Mouse (Mus musculus) heart, embryonic 13.5 days (tissue): Measurements from ENCODE around the gene Iqgap3. TPM values are rescaled to one million over a fixed set of nuclear protein-coding genes. Genes with fewer than 3 reads are reported as not detected.

Experiments used
- ATAC-seq: fragments of 200-750 bp; cut with Nextera tagmentation; 2 replicates; pipeline ENCODE4 v1.8.0; 2017; ENCODE audit warnings: moderate TSS enrichment; ENCODE audit not compliant: insufficient number of reproducible peaks, low FRiP score, low TSS enrichment; ENCODE audit errors: extremely low read depth
- H3K27ac ChIP-seq: fragments of 300-500 bp; sonication (generic); replicated peaks from 2 replicates; pipeline ENCODE4 v1.5.1; 2015; ENCODE audit warnings: moderate library complexity, mild to moderate bottlenecking, inconsistent platforms
- H3K27me3 ChIP-seq: fragments of 300-500 bp; sonication (generic); replicated peaks from 2 replicates; pipeline ENCODE4 v1.6.1; 2015; ENCODE audit warnings: mild to moderate bottlenecking, inconsistent platforms
- H3K36me3 ChIP-seq: fragments of 300-500 bp; sonication (generic); 2 replicates; pipeline ENCODE4 v1.6.1; 2015; ENCODE audit warnings: mild to moderate bottlenecking, inconsistent platforms
- H3K4me1 ChIP-seq: fragments of 300-500 bp; sonication (generic); 2 replicates; pipeline ENCODE4 v1.6.1; 2015; ENCODE audit warnings: inconsistent platforms
- H3K4me2 ChIP-seq: fragments of 300-500 bp; sonication (generic); 2 replicates; pipeline ENCODE4 v1.6.1; 2015; ENCODE audit warnings: inconsistent platforms, mild to moderate bottlenecking, moderate library complexity
- H3K4me3 ChIP-seq: fragments of 300-500 bp; sonication (generic); 2 replicates; pipeline ENCODE4 v1.5.1; 2015; ENCODE audit warnings: moderate library complexity, mild to moderate bottlenecking, inconsistent platforms
- H3K9ac ChIP-seq: fragments of 300-500 bp; sonication (generic); 2 replicates; pipeline ENCODE4 v1.6.1; 2015; ENCODE audit warnings: inconsistent platforms, mild to moderate bottlenecking, moderate library complexity
- H3K9me3 ChIP-seq: fragments of 300-500 bp; sonication (generic); 2 replicates; pipeline ENCODE4 v1.6.1; 2016; ENCODE audit warnings: inconsistent platforms
- WGBS: fragments of 180-500 bp; shearing (Covaris S2); methylation state at CpG from one replicate; pipeline ENCODE4 v1.1.7; 2015; ENCODE audit warnings: mixed read lengths; 5-methylcytosine and 5-hydroxymethylcytosine counted together
- polyA plus RNA-seq: library from polyadenylated mRNA; unstranded; fragments of >200 nt; fragmentation: Nextera tagmentation; extraction: Ambion mirVana; gene quantifications from 2 replicates; pipeline ENCODE4 v1.2.1, GENCODE M21; 2015

The Iqgap3 gene
- polyA plus RNA-seq, 1 experiment from 2014 or later: 24.2 TPM

DNA sequence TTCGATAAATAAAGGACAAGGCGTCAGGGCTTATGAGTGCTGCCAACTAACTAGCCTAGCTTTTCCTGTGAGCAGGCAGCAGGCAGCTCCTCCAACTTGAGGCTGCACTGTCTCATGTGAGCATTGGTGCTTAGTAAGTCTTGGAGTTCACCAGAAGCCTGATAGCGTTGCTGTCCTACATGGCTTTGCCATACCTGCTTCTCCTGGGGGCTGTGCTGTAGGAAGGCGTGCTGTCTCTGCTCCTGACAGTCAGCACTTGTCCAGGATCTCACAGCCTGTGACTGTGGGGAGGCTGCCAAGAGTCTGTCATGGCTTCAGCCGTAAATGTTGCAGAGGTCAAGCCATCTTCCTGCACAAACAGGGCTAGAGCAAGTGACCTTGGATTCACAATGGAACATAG lies 84.3 kb downstream of the Iqgap3 start:
- WGBS: 53% methylated on average over 5 of the region's 5 CpGs
- Histone ChIP-seq H3K27ac (peak overlapping the region; percentile 64), H3K27me3 (no peaks in the 10 kb centered on the region), H3K36me3 (peaks cover 99% of the 10 kb centered on the region), H3K9me3 (no peaks in the 10 kb centered on the region), H3K4me2 (no peak overlapping the region), H3K4me1 (peaks cover 17% of the 10 kb centered on the region), H3K4me3 (no peak overlapping the region), H3K9ac (no peak overlapping the region)
- ATAC-seq: 0 out of 2 replicates have a peak, but pooled peaks have one; percentile 12

DNA sequence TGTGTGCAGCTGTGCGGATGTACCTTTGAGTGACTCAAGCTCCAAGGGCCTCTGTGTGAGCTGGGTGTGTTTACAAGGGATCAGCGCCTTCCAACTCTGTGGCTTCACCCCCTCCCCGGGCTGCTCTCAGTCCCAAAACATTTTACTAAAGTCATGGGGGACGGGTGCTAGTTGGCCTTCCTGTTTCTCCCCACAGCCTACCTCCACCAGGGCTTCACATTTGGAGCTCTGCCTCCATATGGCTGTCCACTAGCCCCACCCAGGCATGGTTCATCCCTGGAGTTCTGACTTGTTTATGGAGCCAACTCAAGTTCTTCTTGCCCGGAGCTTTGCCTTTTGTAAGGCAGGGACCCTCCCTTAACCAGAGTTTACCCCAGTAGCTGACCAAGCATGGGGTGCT lies 88.6 kb downstream of the Iqgap3 start:
- no peak overlapping the region for H3K27ac ChIP-seq
- no peak overlapping the region for H3K4me3 ChIP-seq
- H3K4me1 ChIP-seq: peaks cover 40% of the 10 kb centered on the region
- no peak for ATAC-seq
- no peak overlapping the region for H3K9ac ChIP-seq
- no peaks in the 10 kb centered on the region for H3K9me3 ChIP-seq
- WGBS: 80% methylated on average over 5 of the region's 5 CpGs
- H3K36me3 ChIP-seq: peaks cover 96% of the 10 kb centered on the region
- H3K27me3 ChIP-seq: no peaks in the 10 kb centered on the region
- H3K4me2 ChIP-seq: no peak overlapping the region

Other genes with a start within 250 kb of the Iqgap3 start
- gene Sh2d2a, start 235.2 kb upstream of the Iqgap3 start, polyA plus RNA-seq: 0.04 and 0.17 TPM in 2 replicates
- 9.7 and 11.7 TPM in 2 replicates for gene Prcc, start 196.4 kb upstream of the Iqgap3 start, polyA plus RNA-seq
- gene Hdgf, start 175.7 kb upstream of the Iqgap3 start, polyA plus RNA-seq: 127 and 141 TPM in 2 replicates
- gene Mrpl24, start 162.5 kb upstream of the Iqgap3 start, polyA plus RNA-seq: 55.0 and 57.2 TPM in 2 replicates
- 28.9 and 30.1 TPM in 2 replicates for gene Isg20l2, start 151.7 kb upstream of the Iqgap3 start, polyA plus RNA-seq
- gene Rrnad1, start 151.3 kb upstream of the Iqgap3 start, polyA plus RNA-seq: 13.4 and 16.0 TPM in 2 replicates
- 6.2 and 8.4 TPM in 2 replicates for gene Crabp2, start 133.3 kb upstream of the Iqgap3 start, polyA plus RNA-seq
- gene Nes, start 110.9 kb upstream of the Iqgap3 start, polyA plus RNA-seq: 18.7 and 18.9 TPM in 2 replicates
- gene Bcan, start 81.7 kb upstream of the Iqgap3 start, polyA plus RNA-seq: 0.07 TPM in 1 of 2 replicates, not detected in the other
- gene Hapln2, start 54.4 kb upstream of the Iqgap3 start, polyA plus RNA-seq: not detected in 2 replicates
- 18.7 and 20.9 TPM in 2 replicates for gene Gpatch4, start 38.9 kb upstream of the Iqgap3 start, polyA plus RNA-seq
- 144 and 156 TPM in 2 replicates for gene Naxe, start 23.5 kb upstream of the Iqgap3 start, polyA plus RNA-seq
- gene Ttc24, start 3.7 kb upstream of the Iqgap3 start, polyA plus RNA-seq: not detected in 2 replicates
- 35.5 and 37.1 TPM in 2 replicates for gene Mef2d, start 60.4 kb downstream of the Iqgap3 start, polyA plus RNA-seq
- 0.13 and 0.76 TPM in 2 replicates for gene Rhbg, start 172.7 kb downstream of the Iqgap3 start, polyA plus RNA-seq
- 0.79 TPM in 1 of 2 replicates, not detected in the other for gene Gm38392, start 205.2 kb downstream of the Iqgap3 start, polyA plus RNA-seq
- gene Tsacc, start 215.0 kb downstream of the Iqgap3 start, polyA plus RNA-seq: 13.7 and 14.9 TPM in 2 replicates
- 400 and 448 TPM in 2 replicates for gene Cct3, start 215.1 kb downstream of the Iqgap3 start, polyA plus RNA-seq
- gene Glmp, start 243.1 kb downstream of the Iqgap3 start, polyA plus RNA-seq: 160 and 173 TPM in 2 replicates